ENCODE assay signal across 27 mouse cellular contexts in genomic region chr17:27652046-27652790, GRCm38 (mm10). TPM values are rescaled to one million over a fixed set of nuclear protein-coding genes. Genes with fewer than 3 reads are reported as not detected.
A peak's percentile ranks its signal among the peaks of the same experiment; 100 is the strongest.
DNase-seq lines count a peak whose midpoint lies in the region; ATAC-seq lines count a peak whose summit lies in the region.
"Had no signal": no experiment of that assay in that cellular context is flagged by ENCODE, and none has a peak within 500 bp of the region (broad histone marks: within the 10 kb centered on the region; RNA-seq: fewer than 3 reads in every experiment).

No protein-coding gene starts in this region.

- 89% methylated on average over 23 of the region's 23 CpGs for WGBS in embryonic facial prominence, embryonic 10.5 days

- no peak overlapping the region for H3K27ac ChIP-seq in embryonic facial prominence, embryonic 10.5 days (replicated peaks)
- H3K27ac ChIP-seq: forebrain, embryonic 12.5 days; heart, embryonic 13.5 days; hindbrain, postnatal 0 days; macrophage; midbrain, embryonic 12.5 days; neural tube, embryonic 13.5 days had no signal

- no peaks in the 10 kb centered on the region for H3K36me3 ChIP-seq in embryonic facial prominence, embryonic 10.5 days (replicated peaks)
- no peaks in the 10 kb centered on the region for H3K36me3 ChIP-seq in splenic B cell, adult 2 months (ENCODE audit: control insufficient read depth, insufficient read depth, low read length, poor library complexity, severe bottlenecking)
- H3K36me3 ChIP-seq: forebrain, embryonic 12.5 days; heart, embryonic 13.5 days; midbrain, embryonic 12.5 days; neural tube, embryonic 13.5 days had no signal

- peaks cover 42% of the 10 kb centered on the region for H3K27me3 ChIP-seq in embryonic facial prominence, embryonic 10.5 days (replicated peaks; ENCODE audit: low read depth, poor library complexity, severe bottlenecking)
- H3K27me3 ChIP-seq in splenic B cell, adult 2 months (ENCODE audit: control insufficient read depth, insufficient read depth, low read length, poor library complexity, severe bottlenecking) = no peaks in the 10 kb centered on the region

- peak; percentile 35 for DNase-seq in cerebellum, adult 9-10 months
- DNase-seq in cerebellum, postnatal 14 days = no peak
- DNase-seq in embryonic facial prominence, embryonic 10.5 days (ENCODE audit: low spot score) = no peak
- DNase-seq in splenic B cell, adult 2 months (ENCODE audit: low read depth, low spot score) = peak; percentile 41
- DNase-seq in ovary, postnatal 36 days (ENCODE audit: low spot score) = no peak
- no peak for DNase-seq in adrenal gland, postnatal 14 days
- DNase-seq in kidney, adult 11 months = no peak
- DNase-seq: cerebellum, adult 2 months; gastrocnemius, postnatal 10 days; heart, adult 18-20 months; kidney, adult 2 months; kidney, postnatal 25 days; lung, embryonic 14.5 days; right cerebral cortex, postnatal 14 days had no signal

- H3K4me1 ChIP-seq in embryonic facial prominence, embryonic 10.5 days = peaks cover 26% of the 10 kb centered on the region

- no peaks in the 10 kb centered on the region for H3K9me3 ChIP-seq in embryonic facial prominence, embryonic 10.5 days
- H3K9me3 ChIP-seq: forebrain, embryonic 12.5 days; heart, embryonic 13.5 days; midbrain, embryonic 12.5 days; neural tube, embryonic 13.5 days had no signal

- 0 out of 2 replicates have a peak overlapping the region, but pooled peaks have one; percentile 2 for H3K4me3 ChIP-seq in embryonic facial prominence, embryonic 10.5 days
- H3K4me3 ChIP-seq: forebrain, embryonic 12.5 days; heart, embryonic 13.5 days; midbrain, embryonic 12.5 days; neural tube, embryonic 13.5 days had no signal

- peak; percentile 37 for ATAC-seq in CD4-positive, CD25-positive, alpha-beta regulatory T cell, adult 4 months
- ATAC-seq: hindbrain, postnatal 0 days had no signal

RNA-seq across cellular contexts. Expression of gene Pacsin1, which starts 3.1 kb away (rescaled TPM):
- polyA plus RNA-seq in CD4-positive, CD25-positive, alpha-beta regulatory T cell, adult 4 months (2017; shearing (Covaris generic)) = 10 to 100 TPM; 36.5 to 37.2 TPM
- polyA plus RNA-seq in embryonic facial prominence, embryonic 10.5 days (2016; fragmentation: Nextera tagmentation; extraction: Ambion mirVana) = 5.2 and 6.9 TPM in 2 replicates
- 4.5 and 6.0 TPM in 2 replicates for total RNA-seq in adrenal gland, postnatal 14 days (2021)
- total RNA-seq: common myeloid progenitor, adult 5-6 weeks had no signal

RNA-seq across cellular contexts. Expression of gene Rps10, which starts 15.7 kb away (rescaled TPM):
- 1,000 to 10,000 TPM; 1,603 to 1,674 TPM for polyA plus RNA-seq in CD4-positive, CD25-positive, alpha-beta regulatory T cell, adult 4 months (2017; shearing (Covaris generic))
- 906 and 913 TPM in 2 replicates for polyA plus RNA-seq in embryonic facial prominence, embryonic 10.5 days (2016; fragmentation: Nextera tagmentation; extraction: Ambion mirVana)
- 864 and 1,045 TPM in 2 replicates for total RNA-seq in adrenal gland, postnatal 14 days (2021)

RNA-seq across cellular contexts. Expression of gene RPS10-NUDT3, which starts 17.2 kb away (rescaled TPM):
- polyA plus RNA-seq in CD4-positive, CD25-positive, alpha-beta regulatory T cell, adult 4 months (2017; shearing (Covaris generic)) = not detected
- not detected in 2 replicates for polyA plus RNA-seq in embryonic facial prominence, embryonic 10.5 days (2016; fragmentation: Nextera tagmentation; extraction: Ambion mirVana)
- total RNA-seq in adrenal gland, postnatal 14 days (2021) = not detected in 2 replicates
- total RNA-seq: CH12.LX; common myeloid progenitor, adult 5-6 weeks; gastrocnemius, postnatal 10 days; hindbrain, postnatal 0 days had no signal
- polyA plus RNA-seq: embryonic facial prominence, embryonic 11.5 days; forebrain, embryonic 12.5 days; heart, embryonic 13.5 days; hindbrain, postnatal 0 days; kidney, adult 2 months; limb, embryonic 11.5 days; liver, embryonic 11.5 days; lung, embryonic 14.5 days; macrophage; midbrain, embryonic 12.5 days; neural tube, embryonic 13.5 days; stomach, embryonic 16.5 days had no signal

RNA-seq across cellular contexts. Expression of gene Nudt3, which starts 28.9 kb away (rescaled TPM):
- polyA plus RNA-seq in CD4-positive, CD25-positive, alpha-beta regulatory T cell, adult 4 months (2017; shearing (Covaris generic)) = 10 to 100 TPM; 14.5 to 27.5 TPM
- 85.5 and 87.8 TPM in 2 replicates for polyA plus RNA-seq in embryonic facial prominence, embryonic 10.5 days (2016; fragmentation: Nextera tagmentation; extraction: Ambion mirVana)
- total RNA-seq in adrenal gland, postnatal 14 days (2021) = 162 and 173 TPM in 2 replicates

Comparison
In these comparisons a context has a peak if more than half of its experiments do, and no peak if none do; other contexts are left out.
1. DNase-seq: peak in cerebellum, adult 9-10 months (single experiment) and splenic B cell, adult 2 months (single experiment); none in cerebellum, postnatal 14 days (0 of 2), embryonic facial prominence, embryonic 10.5 days (single experiment), ovary, postnatal 36 days (single experiment), adrenal gland, postnatal 14 days (single experiment) and kidney, adult 11 months (single experiment).